Mouse (Mus musculus): ENCODE measurements around the gene Myb. TPM values are rescaled to one million over a fixed set of nuclear protein-coding genes. Genes with fewer than 3 reads are reported as not detected.

Gene Myb
- polyA plus RNA-seq, 1 experiment from 2014 or later, result 5.2 TPM

DNA sequence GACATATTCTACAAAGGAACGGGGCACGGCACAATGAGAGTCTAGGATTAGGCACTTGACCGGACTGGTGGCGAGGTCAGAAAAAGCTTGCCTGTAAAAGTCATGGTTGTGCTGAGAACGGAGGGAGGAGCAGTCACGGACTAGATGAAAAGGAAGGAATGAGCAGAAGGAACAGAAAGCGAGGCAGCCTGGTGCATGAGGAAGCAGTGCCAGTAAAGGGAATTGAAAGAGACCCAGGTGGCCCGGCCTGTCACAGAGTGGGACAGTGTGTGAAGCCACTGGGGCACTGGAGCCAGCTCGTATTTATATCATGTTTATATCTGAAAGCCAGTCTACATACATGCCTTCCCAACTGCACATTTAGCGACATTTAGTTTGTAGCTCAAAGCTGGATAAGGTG, 31.7 kb upstream of the Myb start:
- no peak overlapping the region for H3K4me3 ChIP-seq
- no peaks in the 10 kb centered on the region for H3K9me3 ChIP-seq (replicated peaks)
- H3K4me1 ChIP-seq, result peaks cover 20% of the 10 kb centered on the region
- H3K27me3 ChIP-seq (ENCODE audit: low read depth, poor library complexity, severe bottlenecking), result no peaks in the 10 kb centered on the region
- no peak overlapping the region for H3K27ac ChIP-seq
- H3K36me3 ChIP-seq, result no peaks in the 10 kb centered on the region
- 74% methylated on average over 10 of the region's 10 CpGs for WGBS
- DNase-seq (ENCODE audit: low spot score), result no peak

DNA sequence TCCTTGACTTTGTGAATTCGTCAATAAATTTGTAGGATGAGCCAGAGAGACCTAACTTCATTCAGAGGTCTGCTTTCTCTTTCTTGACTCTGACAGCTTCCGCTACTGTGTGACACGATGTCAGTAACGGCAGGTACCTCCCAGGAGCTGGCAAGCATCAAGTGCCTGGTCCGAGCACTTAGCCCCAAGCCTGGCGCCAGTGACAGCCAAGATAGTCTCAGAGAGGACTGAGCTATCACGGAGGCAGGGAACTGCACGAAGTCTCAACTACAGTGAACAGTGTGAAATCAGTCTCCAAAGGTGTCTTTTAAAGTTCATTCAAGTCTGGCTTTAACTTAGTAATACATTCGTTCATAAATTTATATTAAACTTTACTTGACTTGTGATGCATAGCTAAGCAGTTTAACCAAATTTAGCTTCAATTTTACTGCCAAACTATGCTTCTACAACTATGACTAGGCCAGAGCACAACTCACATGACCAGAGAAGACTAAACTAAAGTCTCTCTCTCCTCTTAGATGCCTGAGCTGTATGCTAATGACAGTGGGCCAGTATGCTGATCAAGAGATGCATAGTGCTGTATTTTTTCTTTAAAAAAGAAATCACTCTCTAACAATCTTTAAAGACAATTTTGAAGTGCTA, 29.1 kb upstream of the Myb start:
- 77% methylated on average over 9 of the region's 9 CpGs for WGBS
- Histone ChIP-seq H3K4me3 (no peak overlapping the region), H3K27ac (no peak overlapping the region), H3K36me3 (no peaks in the 10 kb centered on the region), H3K27me3 (ENCODE audit: low read depth, poor library complexity, severe bottlenecking) (no peaks in the 10 kb centered on the region), H3K4me1 (peaks cover 4% of the 10 kb centered on the region; the same call in 1 of the 2 replicates), H3K9me3 (replicated peaks) (no peaks in the 10 kb centered on the region)
- DNase-seq (ENCODE audit: low spot score), result no peak

DNA sequence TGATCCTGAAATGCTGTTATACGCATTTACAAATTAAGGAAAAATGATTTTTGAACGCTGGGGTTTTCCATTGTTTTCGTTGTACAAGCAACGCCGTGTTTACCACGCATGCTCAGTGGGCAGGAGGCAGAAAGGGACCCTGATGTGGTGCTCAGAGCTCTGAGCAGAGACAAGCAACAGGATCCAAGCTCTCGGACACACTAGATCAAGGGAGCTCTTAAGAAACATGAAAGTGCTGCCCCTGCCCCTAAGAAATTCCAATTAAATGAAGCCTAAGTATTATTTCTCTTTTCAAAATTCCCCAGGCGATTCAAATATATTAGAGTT, 28.5 kb upstream of the Myb start:
- no peaks in the 10 kb centered on the region for H3K9me3 ChIP-seq (replicated peaks)
- WGBS, result 29% methylated on average over 8 of the region's 8 CpGs
- no peaks in the 10 kb centered on the region for H3K36me3 ChIP-seq
- peak overlapping the region; percentile 40 for H3K4me3 ChIP-seq
- H3K27ac ChIP-seq, result no peak overlapping the region
- no peaks in the 10 kb centered on the region for H3K4me1 ChIP-seq
- DNase-seq (ENCODE audit: low spot score), result no peak
- H3K27me3 ChIP-seq (ENCODE audit: low read depth, poor library complexity, severe bottlenecking), result no peaks in the 10 kb centered on the region

DNA sequence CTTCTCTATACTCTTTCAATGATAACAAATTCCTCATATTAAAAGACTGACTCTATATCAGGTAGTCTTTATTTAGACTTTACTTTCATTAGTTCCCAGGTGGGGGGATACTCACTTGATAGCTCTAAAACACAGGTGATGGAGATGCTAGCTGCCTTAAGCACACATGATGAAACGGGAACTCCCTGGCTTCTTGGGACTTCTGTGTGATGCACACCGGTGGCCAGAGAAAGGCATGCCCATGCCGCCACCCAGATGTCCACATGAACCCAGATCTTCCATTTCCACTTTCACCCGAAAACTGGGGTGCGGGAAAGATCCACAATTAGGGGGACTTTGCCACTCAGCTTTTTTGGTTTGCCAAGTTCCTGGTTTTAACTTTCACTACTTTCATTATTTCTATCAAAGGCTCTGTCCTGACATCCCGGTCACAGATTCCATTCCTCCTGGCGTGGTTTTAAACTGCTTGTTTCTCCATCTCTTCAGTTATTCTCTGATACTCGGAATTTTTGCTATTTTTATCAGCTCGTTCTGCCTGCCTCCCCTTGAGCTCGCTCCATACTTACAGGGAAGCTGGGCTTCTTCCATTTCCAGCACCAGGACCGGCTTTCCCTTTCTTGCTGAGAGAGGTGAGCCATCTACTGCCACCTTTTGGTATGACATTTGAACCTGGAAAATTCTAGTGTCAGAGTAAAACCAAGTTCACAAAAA, 27.9 kb upstream of the Myb start:
- H3K27ac ChIP-seq, result no peak overlapping the region
- no peaks in the 10 kb centered on the region for H3K36me3 ChIP-seq
- peak overlapping the region; percentile 40 for H3K4me3 ChIP-seq
- no peaks in the 10 kb centered on the region for H3K9me3 ChIP-seq (replicated peaks)
- peak; percentile 45 for DNase-seq (ENCODE audit: low spot score)
- 32% methylated on average over 11 of the region's 11 CpGs for WGBS
- no peaks in the 10 kb centered on the region for H3K27me3 ChIP-seq (ENCODE audit: low read depth, poor library complexity, severe bottlenecking)
- H3K4me1 ChIP-seq, result no peaks in the 10 kb centered on the region

DNA sequence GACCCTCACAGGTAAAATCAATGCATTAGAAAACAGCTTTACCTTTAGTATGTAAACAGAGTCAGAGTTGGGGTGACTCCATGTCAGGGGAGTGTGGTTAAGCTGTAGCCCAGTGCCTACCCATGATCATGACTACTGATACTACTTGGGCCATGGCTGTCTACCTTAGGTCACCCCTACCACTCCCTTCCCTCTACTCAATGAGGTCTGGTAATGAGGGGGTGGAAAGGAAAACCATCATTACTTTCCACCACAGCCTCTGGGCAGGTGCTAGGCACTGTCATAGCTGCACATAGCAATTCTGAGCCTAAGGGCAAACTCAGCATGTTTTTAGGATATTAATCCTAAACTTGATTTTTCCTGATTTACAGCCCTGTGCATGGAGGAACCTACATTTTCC, 27.1 kb upstream of the Myb start:
- Histone ChIP-seq H3K27me3 (ENCODE audit: low read depth, poor library complexity, severe bottlenecking) (no peaks in the 10 kb centered on the region), H3K4me3 (no peak overlapping the region), H3K4me1 (no peaks in the 10 kb centered on the region), H3K9me3 (replicated peaks) (no peaks in the 10 kb centered on the region), H3K27ac (no peak overlapping the region), H3K36me3 (no peaks in the 10 kb centered on the region)
- DNase-seq (ENCODE audit: low spot score), result no peak

DNA sequence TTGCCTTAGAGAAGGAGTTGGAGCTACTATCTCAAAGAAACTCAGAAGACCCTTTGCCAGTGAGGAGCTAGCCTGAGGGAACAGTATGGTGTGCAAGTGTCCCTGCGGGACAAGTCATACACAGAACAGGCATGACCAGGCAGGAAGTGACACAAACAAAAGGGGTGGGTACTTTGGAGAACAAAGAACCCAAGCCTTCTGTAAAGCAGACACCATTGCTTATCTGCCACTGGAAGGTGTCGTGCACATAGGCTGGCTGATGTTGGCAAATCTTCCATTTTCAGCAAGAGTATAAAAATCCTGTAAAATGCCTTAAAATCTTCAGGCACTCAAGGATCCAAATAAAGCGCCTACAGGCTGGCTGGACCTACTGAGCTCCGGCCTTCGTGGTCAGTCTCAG, 25.9 kb upstream of the Myb start:
- WGBS, result 87% methylated on average over 5 of the region's 5 CpGs
- no peaks in the 10 kb centered on the region for H3K4me1 ChIP-seq
- H3K36me3 ChIP-seq, result no peaks in the 10 kb centered on the region
- no peak overlapping the region for H3K27ac ChIP-seq
- H3K4me3 ChIP-seq, result no peak overlapping the region
- no peaks in the 10 kb centered on the region for H3K9me3 ChIP-seq (replicated peaks)
- no peak for DNase-seq (ENCODE audit: low spot score)
- H3K27me3 ChIP-seq (ENCODE audit: low read depth, poor library complexity, severe bottlenecking), result no peaks in the 10 kb centered on the region

DNA sequence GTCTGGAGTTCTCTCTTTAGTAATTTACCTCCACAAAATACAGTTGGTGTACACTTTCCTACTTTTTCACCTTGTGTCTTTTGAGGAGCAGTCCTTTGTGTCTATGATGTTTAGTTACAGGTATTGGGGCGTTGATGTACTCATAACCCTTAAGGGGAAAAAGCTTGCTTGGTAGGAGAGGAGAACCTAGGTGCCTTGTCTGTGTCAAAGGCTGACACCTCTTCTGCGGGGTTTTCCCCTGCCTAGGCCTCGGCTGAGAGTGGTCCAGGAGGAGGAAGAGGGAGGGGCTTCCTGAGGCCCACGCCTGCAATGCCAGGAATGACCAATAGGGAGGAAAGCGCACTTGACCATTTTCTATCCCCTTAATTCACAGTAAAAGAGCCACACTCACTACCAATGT, 17.9 kb upstream of the Myb start:
- Histone ChIP-seq H3K9me3 (replicated peaks) (no peaks in the 10 kb centered on the region), H3K4me3 (no peak overlapping the region), H3K36me3 (no peaks in the 10 kb centered on the region), H3K27me3 (ENCODE audit: low read depth, poor library complexity, severe bottlenecking) (no peaks in the 10 kb centered on the region), H3K4me1 (no peaks in the 10 kb centered on the region), H3K27ac (no peak overlapping the region)
- 43% methylated on average over 5 of the region's 5 CpGs for WGBS
- DNase-seq (ENCODE audit: low spot score), result peak; percentile 39

DNA sequence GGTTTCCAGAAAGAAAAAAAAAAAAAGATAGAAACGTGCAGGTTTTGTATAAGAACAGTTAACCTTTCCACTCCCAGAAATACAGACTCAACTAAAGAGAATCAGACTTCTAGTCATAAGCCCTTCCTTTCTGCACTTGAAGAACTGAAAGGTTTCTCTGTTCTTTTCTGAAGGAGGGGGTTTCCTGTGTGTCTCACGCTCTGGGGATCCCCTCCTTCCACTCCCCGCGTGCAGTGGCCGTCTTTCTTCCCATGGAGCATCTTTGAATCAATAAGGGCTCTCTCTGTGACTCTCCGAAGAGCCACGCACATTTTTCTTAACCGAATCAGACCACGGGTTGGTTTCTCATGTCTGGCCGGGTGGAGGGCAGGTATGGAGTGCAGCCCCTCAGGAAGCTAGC, 17.5 kb upstream of the Myb start:
- Histone ChIP-seq H3K9me3 (replicated peaks) (no peaks in the 10 kb centered on the region), H3K27ac (no peak overlapping the region), H3K4me3 (no peak overlapping the region), H3K27me3 (ENCODE audit: low read depth, poor library complexity, severe bottlenecking) (no peaks in the 10 kb centered on the region), H3K4me1 (no peaks in the 10 kb centered on the region), H3K36me3 (no peaks in the 10 kb centered on the region)
- DNase-seq (ENCODE audit: low spot score), result no peak
- WGBS, result 91% methylated on average over 10 of the region's 10 CpGs

DNA sequence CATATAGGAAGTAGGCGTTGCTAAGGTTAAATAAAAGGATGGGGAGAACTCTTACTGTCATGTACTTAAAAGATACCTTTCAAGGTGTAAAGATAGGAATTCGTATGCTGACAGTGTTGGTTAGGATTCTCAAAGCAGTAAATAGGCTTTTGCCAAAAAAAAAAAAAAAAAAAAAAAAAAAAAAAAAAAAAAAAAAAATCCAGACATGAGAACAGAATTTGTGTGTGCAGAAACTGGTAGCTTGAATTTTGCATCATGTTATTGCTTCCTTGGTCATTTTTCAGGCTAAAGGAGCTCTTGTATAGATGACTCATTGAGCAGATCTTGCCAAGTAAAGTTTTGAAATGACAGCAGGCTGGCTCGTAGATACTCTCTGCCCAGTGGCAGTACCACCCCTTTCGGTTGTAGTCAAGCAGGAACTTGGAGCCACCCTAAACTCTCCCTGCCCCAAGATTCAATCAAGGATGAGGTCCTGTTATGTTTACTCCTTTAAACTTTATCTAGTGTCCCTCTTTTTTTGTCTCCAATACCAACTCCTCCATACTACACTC, 11.9 kb upstream of the Myb start:
- no peaks in the 10 kb centered on the region for H3K4me1 ChIP-seq
- no peaks in the 10 kb centered on the region for H3K36me3 ChIP-seq
- no peaks in the 10 kb centered on the region for H3K9me3 ChIP-seq (replicated peaks)
- no peak overlapping the region for H3K27ac ChIP-seq
- H3K27me3 ChIP-seq (ENCODE audit: low read depth, poor library complexity, severe bottlenecking), result no peaks in the 10 kb centered on the region
- no peak overlapping the region for H3K4me3 ChIP-seq
- WGBS, result 86% methylated on average over 4 of the region's 4 CpGs
- no peak for DNase-seq (ENCODE audit: low spot score)

DNA sequence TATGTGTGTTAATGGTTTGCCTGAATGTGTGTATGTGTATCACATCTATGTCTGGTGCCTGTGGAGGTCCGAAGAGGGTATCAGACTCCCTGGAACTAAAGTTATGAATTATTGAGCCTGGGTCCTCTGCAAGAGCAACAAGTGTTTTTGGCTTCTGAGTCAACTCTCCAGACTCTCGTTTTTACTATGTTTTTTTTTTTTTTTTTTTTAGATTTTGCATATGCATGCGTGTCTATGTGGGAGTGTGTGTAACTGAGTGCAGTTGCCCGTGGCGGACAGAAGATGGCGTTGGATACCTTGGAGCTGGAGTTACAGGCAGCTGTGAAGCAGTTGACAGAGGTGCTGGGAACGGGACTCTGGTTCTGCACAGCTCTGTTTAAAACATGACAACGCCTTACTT, 7.7 kb upstream of the Myb start:
- no peaks in the 10 kb centered on the region for H3K9me3 ChIP-seq (replicated peaks)
- H3K27me3 ChIP-seq (ENCODE audit: low read depth, poor library complexity, severe bottlenecking), result peaks cover 3% of the 10 kb centered on the region
- H3K4me1 ChIP-seq, result no peaks in the 10 kb centered on the region
- 94% methylated on average over 8 of the region's 8 CpGs for WGBS
- no peak overlapping the region for H3K27ac ChIP-seq
- H3K4me3 ChIP-seq, result no peak overlapping the region
- DNase-seq (ENCODE audit: low spot score), result no peak
- H3K36me3 ChIP-seq, result no peaks in the 10 kb centered on the region

DNA sequence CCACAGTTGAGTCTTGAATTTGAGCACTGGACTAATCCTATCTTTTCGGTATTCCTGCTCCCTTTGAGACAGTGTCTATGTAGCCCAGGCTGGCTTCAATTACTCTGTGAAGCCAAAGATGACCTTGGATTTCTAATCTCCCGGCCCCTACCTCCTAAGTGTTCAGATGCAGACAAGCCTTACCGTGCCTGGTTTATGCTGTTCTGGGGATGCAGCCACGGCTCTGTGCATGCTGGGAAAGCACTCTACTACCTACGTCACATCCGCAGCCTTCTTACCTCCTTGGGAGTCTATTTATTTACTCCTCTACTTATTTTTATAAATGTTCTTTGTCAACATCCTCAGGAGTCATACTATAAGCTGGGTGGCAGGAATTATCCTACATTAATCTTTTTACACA, 7.1 kb upstream of the Myb start:
- Histone ChIP-seq H3K36me3 (no peaks in the 10 kb centered on the region), H3K27ac (no peak overlapping the region), H3K9me3 (replicated peaks) (no peaks in the 10 kb centered on the region), H3K27me3 (ENCODE audit: low read depth, poor library complexity, severe bottlenecking) (peaks cover 8% of the 10 kb centered on the region), H3K4me3 (no peak overlapping the region), H3K4me1 (no peaks in the 10 kb centered on the region)
- 92% methylated on average over 6 of the region's 6 CpGs for WGBS
- DNase-seq (ENCODE audit: low spot score), result no peak

DNA sequence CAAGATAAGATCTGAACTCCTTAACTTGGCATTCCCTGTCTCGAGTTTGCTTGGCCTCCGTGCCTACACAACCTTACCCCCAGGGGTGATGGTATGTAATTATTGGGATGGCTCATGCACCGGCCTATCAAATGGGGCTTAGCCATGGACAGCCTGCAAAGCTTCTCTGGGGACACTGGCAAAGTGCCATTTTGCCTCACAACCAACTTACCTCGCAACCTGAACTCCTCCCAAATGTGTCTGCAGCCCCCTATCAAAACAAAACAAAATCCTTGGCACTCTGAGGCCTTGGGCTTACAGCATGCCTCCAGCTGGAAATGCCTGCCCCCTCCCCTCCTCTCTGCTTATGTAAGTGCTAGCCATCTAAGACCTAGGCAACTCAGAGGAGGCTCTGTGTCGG, 6.4 kb upstream of the Myb start:
- no peak overlapping the region for H3K27ac ChIP-seq
- peaks cover 14% of the 10 kb centered on the region for H3K27me3 ChIP-seq (ENCODE audit: low read depth, poor library complexity, severe bottlenecking)
- no peaks in the 10 kb centered on the region for H3K9me3 ChIP-seq (replicated peaks)
- 88% methylated on average over 5 of the region's 5 CpGs for WGBS
- H3K36me3 ChIP-seq, result no peaks in the 10 kb centered on the region
- no peak for DNase-seq (ENCODE audit: low spot score)
- no peaks in the 10 kb centered on the region for H3K4me1 ChIP-seq
- no peak overlapping the region for H3K4me3 ChIP-seq

DNA sequence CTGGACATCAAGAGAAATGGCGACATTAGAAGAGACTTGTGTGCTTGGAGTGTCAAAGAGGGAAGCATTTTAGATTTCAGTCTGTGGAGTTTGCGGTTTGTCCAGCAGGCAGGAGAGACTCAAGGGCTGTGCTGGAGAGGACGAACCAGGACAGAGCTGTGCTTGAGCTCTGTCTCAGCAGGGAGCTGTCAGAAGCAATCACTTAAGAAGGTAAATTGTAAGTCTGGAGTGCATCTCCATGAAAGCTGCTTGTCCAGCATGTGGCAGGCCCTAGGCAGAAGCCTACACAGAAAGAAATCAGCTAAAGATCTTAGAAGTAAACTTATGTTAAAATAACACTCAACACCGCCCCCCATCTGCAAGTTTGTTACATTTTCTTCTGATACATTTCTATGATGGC, 4.6 kb upstream of the Myb start:
- Histone ChIP-seq H3K4me3 (no peak overlapping the region), H3K27me3 (ENCODE audit: low read depth, poor library complexity, severe bottlenecking) (peaks cover 23% of the 10 kb centered on the region), H3K4me1 (peaks cover 5% of the 10 kb centered on the region; the same call in 1 of the 2 replicates), H3K27ac (no peak overlapping the region), H3K36me3 (no peaks in the 10 kb centered on the region), H3K9me3 (replicated peaks) (no peaks in the 10 kb centered on the region)
- no peak for DNase-seq (ENCODE audit: low spot score)
- 76% methylated on average over 4 of the region's 4 CpGs for WGBS

Measured in limb, embryonic 10.5 days (tissue).